Mouse (Mus musculus) neural tube, embryonic 13.5 days (tissue): ENCODE results near the gene Mcfd2. TPM values are rescaled to one million over a fixed set of nuclear protein-coding genes. Genes with fewer than 3 reads are reported as not detected.
A peak's percentile ranks its signal among the peaks of the same experiment; 100 is the strongest.

Experiments
- ATAC-seq: fragments of 200-750 bp; cut with Nextera tagmentation; 2 replicates; pipeline ENCODE4 v1.8.0; 2017; ENCODE audit warnings: low read depth, mild to moderate bottlenecking, moderate TSS enrichment, moderate library complexity
- H3K27ac ChIP-seq: fragments of 300-500 bp; sonication (generic); replicated peaks from 2 replicates; pipeline ENCODE4 v1.5.1; 2015; ENCODE audit warnings: moderate library complexity, mild to moderate bottlenecking, inconsistent platforms
- H3K27me3 ChIP-seq: fragments of 300-500 bp; sonication (generic); 2 replicates; pipeline ENCODE4 v1.6.1; 2015; ENCODE audit warnings: mild to moderate bottlenecking, inconsistent platforms
- H3K36me3 ChIP-seq: fragments of 300-500 bp; sonication (generic); 2 replicates; pipeline ENCODE4 v1.6.1; 2015; ENCODE audit warnings: mild to moderate bottlenecking, inconsistent platforms
- H3K4me1 ChIP-seq: fragments of 300-500 bp; sonication (generic); replicated peaks from 2 replicates; pipeline ENCODE4 v1.6.1; 2015; ENCODE audit warnings: inconsistent platforms
- H3K4me2 ChIP-seq: fragments of 300-500 bp; sonication (generic); 2 replicates; pipeline ENCODE4 v1.6.1; 2015; ENCODE audit warnings: inconsistent platforms, mild to moderate bottlenecking, moderate library complexity
- H3K4me3 ChIP-seq: fragments of 300-500 bp; sonication (generic); 2 replicates; pipeline ENCODE4 v1.5.1; 2015; ENCODE audit warnings: mild to moderate bottlenecking, inconsistent platforms
- H3K9ac ChIP-seq: fragments of 300-500 bp; sonication (generic); 2 replicates; pipeline ENCODE4 v1.6.1; 2015; ENCODE audit warnings: moderate library complexity, mild to moderate bottlenecking, inconsistent platforms
- H3K9me3 ChIP-seq: fragments of 300-500 bp; sonication (generic); 2 replicates; pipeline ENCODE4 v1.6.1; 2016; ENCODE audit warnings: inconsistent platforms
- WGBS: fragments of 180-500 bp; shearing (Covaris S2); methylation state at CpG from one replicate; pipeline ENCODE4 v1.1.7; 2015; 5-methylcytosine and 5-hydroxymethylcytosine counted together
- polyA plus RNA-seq: library from polyadenylated mRNA; unstranded; fragments of >200 nt; fragmentation: Nextera tagmentation; extraction: Ambion mirVana; gene quantifications from 2 replicates; pipeline ENCODE4 v1.2.1, GENCODE M21; 2015

The Mcfd2 gene
- polyA plus RNA-seq, 1 experiment from 2014 or later: 45.4 TPM

GRCm38 (mm10) chr17:87286481-87287143, 20.9 kb upstream of the Mcfd2 start:
- no peaks in the 10 kb centered on the region for H3K9me3 ChIP-seq
- 69% methylated on average over 8 of the region's 8 CpGs for WGBS
- H3K36me3 ChIP-seq: no peaks in the 10 kb centered on the region
- peaks cover 37% of the 10 kb centered on the region for H3K27me3 ChIP-seq
- H3K4me2 ChIP-seq: no peak overlapping the region
- no peak overlapping the region for H3K27ac ChIP-seq
- H3K9ac ChIP-seq: no peak overlapping the region
- H3K4me1 ChIP-seq: peaks cover 30% of the 10 kb centered on the region
- ATAC-seq: no peak
- H3K4me3 ChIP-seq: no peak overlapping the region

- H3K36me3 ChIP-seq: no peaks in the 10 kb centered on the region
- H3K4me3 ChIP-seq: no peak overlapping the region
- peaks cover 40% of the 10 kb centered on the region for H3K27me3 ChIP-seq
- 83% methylated on average over 23 of the region's 23 CpGs for WGBS
- H3K9me3 ChIP-seq: no peaks in the 10 kb centered on the region
- no peak overlapping the region for H3K4me2 ChIP-seq
- H3K4me1 ChIP-seq: peaks cover 37% of the 10 kb centered on the region
- H3K27ac ChIP-seq: no peak overlapping the region
- no peak for ATAC-seq
- no peak overlapping the region for H3K9ac ChIP-seq
These were observed 20.2 kb upstream of the Mcfd2 start for GRCm38 (mm10) chr17:87285731-87286465.

- ATAC-seq: no peak
- H3K4me1 ChIP-seq: peaks cover 42% of the 10 kb centered on the region
- H3K27ac ChIP-seq: no peak overlapping the region
- no peaks in the 10 kb centered on the region for H3K36me3 ChIP-seq
- WGBS: 67% methylated on average over 7 of the region's 7 CpGs
- peaks cover 40% of the 10 kb centered on the region for H3K27me3 ChIP-seq
- H3K9me3 ChIP-seq: no peaks in the 10 kb centered on the region
- H3K4me2 ChIP-seq: peak overlapping the region; percentile 94
- H3K9ac ChIP-seq: peak overlapping the region; percentile 31; the same call in 1 of the 2 replicates
- peak overlapping the region; percentile 69 for H3K4me3 ChIP-seq
These were observed 18.8 kb upstream of the Mcfd2 start for GRCm38 (mm10) chr17:87284482-87285040.

GRCm38 (mm10) chr17:87283755-87284481, 18.2 kb upstream of the Mcfd2 start:
- Histone ChIP-seq H3K4me1 (peaks cover 42% of the 10 kb centered on the region), H3K4me3 (peak overlapping the region; percentile 69), H3K9ac (peak overlapping the region; percentile 81), H3K36me3 (no peaks in the 10 kb centered on the region), H3K27ac (no peak overlapping the region), H3K27me3 (peaks cover 40% of the 10 kb centered on the region), H3K4me2 (peak overlapping the region; percentile 94), H3K9me3 (no peaks in the 10 kb centered on the region)
- ATAC-seq: no peak
- WGBS: 5% methylated on average over 21 of the region's 21 CpGs

- Histone ChIP-seq H3K4me3 (peak overlapping the region; percentile 69), H3K4me2 (peak overlapping the region; percentile 94), H3K27me3 (peaks cover 40% of the 10 kb centered on the region), H3K36me3 (no peaks in the 10 kb centered on the region), H3K9ac (peak overlapping the region; percentile 81), H3K4me1 (peaks cover 40% of the 10 kb centered on the region), H3K27ac (peak overlapping the region; percentile 86), H3K9me3 (no peaks in the 10 kb centered on the region)
- peak; percentile 76 for ATAC-seq
- under 1% methylated on average over 53 of the region's 56 CpGs for WGBS
These were observed 17.5 kb upstream of the Mcfd2 start for GRCm38 (mm10) chr17:87283055-87283754.

- Histone ChIP-seq H3K9me3 (no peaks in the 10 kb centered on the region), H3K4me3 (peak within 1 kb of the TSS; percentile 69), H3K4me1 (peaks cover 36% of the 10 kb centered on the region), H3K27ac (peak within 1 kb of the TSS; percentile 86), H3K27me3 (peaks cover 40% of the 10 kb centered on the region), H3K4me2 (peak within 1 kb of the TSS; percentile 94), H3K36me3 (no peaks in the 10 kb centered on the region), H3K9ac (peak within 1 kb of the TSS; percentile 81)
- peak; percentile 95 for ATAC-seq
- WGBS: 0% methylated on average over 17 of the region's 38 CpGs
These were observed 16.9 kb upstream of the Mcfd2 start, which contains the start of gene Ttc7 for GRCm38 (mm10) chr17:87282706-87283053. Gene Ttc7 (plus strand): TSS chr17:87282886.

- WGBS: under 1% methylated on average over 44 of the region's 44 CpGs
- Histone ChIP-seq H3K9me3 (no peaks in the 10 kb centered on the region), H3K4me1 (peaks cover 36% of the 10 kb centered on the region), H3K9ac (peak overlapping the region; percentile 81), H3K27ac (peak overlapping the region; percentile 86), H3K4me2 (peak overlapping the region; percentile 94), H3K27me3 (peaks cover 37% of the 10 kb centered on the region), H3K4me3 (peak overlapping the region; percentile 69), H3K36me3 (no peaks in the 10 kb centered on the region)
- peak; percentile 80 for ATAC-seq
These were observed 16.4 kb upstream of the Mcfd2 start for GRCm38 (mm10) chr17:87282007-87282705.

GRCm38 (mm10) chr17:87275363-87276341, 9.9 kb upstream of the Mcfd2 start:
- Histone ChIP-seq H3K9ac (no peak overlapping the region), H3K27me3 (no peaks in the 10 kb centered on the region), H3K27ac (no peak overlapping the region), H3K4me1 (0 out of 2 replicates have a peak, but pooled peaks cover 4% of the 10 kb centered on the region), H3K36me3 (no peaks in the 10 kb centered on the region), H3K9me3 (peaks cover 6% of the 10 kb centered on the region; the same call in 1 of the 2 replicates), H3K4me3 (no peak overlapping the region), H3K4me2 (no peak overlapping the region)
- no peak for ATAC-seq
- 62% methylated on average over 14 of the region's 15 CpGs for WGBS

- Histone ChIP-seq H3K9ac (no peak overlapping the region), H3K4me1 (peaks cover 17% of the 10 kb centered on the region), H3K4me2 (no peak overlapping the region), H3K4me3 (no peak overlapping the region), H3K36me3 (no peaks in the 10 kb centered on the region), H3K27ac (no peak overlapping the region), H3K27me3 (0 out of 2 replicates have a peak, but pooled peaks cover 3% of the 10 kb centered on the region), H3K9me3 (peaks cover 6% of the 10 kb centered on the region; the same call in 1 of the 2 replicates)
- WGBS: 51% methylated on average over 6 of the region's 6 CpGs
- no peak for ATAC-seq
These were observed 3.7 kb upstream of the Mcfd2 start for GRCm38 (mm10) chr17:87269454-87269853.
